Mouse (Mus musculus) cerebellum, postnatal 36 days (tissue): ENCODE data around the gene Nprl3.

Source experiments
- DNase-seq, 2 experiments: peaks; one replicate each; pipeline ENCODE4 v3.0.0; 2021 to 2022; ENCODE audit warnings: mixed read lengths in 2 of 2

Gene Nprl3

DNA sequence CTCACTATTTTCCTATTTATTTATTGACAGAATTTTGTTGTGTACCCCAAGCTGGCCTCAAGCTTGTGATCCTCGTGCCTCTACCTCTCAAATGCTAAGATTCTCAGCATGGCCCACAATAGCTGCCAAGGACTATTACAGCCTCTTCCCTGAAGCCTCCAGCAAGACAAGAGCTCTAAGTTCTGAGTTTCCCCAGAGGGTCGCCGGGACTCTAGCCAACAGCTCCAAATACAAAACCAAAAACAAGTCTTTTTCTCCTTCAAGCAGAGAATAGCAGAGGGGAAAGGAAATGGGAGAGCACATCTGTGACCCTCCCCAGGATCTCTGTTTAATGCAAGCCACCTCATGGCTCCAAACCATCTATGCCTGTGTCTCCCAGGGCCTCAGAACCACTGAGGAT lies 23.4 kb downstream of the Nprl3 start:
- DNase-seq = no peak

DNA sequence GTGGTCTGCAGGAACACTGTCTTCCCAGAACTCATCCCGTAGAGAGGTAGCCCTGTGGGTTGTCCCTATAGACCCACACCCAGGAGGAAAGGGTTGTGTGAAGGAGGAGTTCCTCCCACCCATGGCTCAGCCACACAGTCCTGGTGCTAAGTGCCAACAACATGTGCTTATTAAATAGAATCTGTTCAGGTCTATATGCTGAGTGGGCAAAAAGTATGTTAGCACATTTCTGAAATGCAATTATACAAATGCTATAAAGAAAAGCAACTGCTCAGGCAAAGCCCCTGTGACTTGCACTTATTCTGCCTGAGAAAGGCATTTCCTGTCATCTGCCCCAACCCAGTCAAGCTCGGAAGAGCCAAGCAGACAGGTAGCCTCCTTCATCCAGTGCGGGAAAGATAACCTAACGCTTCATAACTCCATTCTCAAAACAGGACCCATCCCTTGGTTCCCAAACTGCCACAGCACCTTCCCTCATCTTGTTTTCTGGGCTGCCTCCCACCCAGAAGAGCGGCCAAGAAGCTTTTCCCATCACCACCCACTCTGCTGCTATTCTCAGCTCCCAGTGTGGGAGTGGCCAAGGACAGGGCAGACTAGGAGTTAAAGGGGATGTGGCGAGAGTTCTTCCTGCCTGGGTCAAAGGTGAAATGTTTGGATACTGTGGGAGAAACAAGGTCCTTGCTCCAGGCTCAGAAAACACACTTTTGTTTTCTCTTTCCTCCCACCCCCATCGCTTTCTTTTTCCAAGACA lies 24.1 kb downstream of the Nprl3 start:
- DNase-seq = no peak

DNA sequence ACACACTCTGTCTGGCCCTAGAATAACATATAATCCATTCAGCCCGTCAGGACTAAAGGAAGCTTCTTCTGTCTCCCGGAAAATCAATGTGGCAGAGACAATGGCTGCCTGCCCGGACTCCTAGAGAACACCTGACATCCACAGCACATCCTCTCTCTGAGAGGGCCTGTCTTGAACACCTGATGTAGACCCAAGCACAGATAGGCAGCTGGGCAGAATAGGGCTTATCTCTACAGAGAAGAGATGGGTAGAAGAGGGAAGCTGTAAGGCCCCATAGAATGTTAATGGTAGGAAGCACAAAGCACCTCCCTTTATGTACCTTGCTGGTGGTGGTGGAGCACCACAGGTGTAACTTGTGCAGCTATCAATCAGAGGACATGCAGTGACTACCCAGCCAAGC lies 25.3 kb downstream of the Nprl3 start:
- DNase-seq = no peak

DNA sequence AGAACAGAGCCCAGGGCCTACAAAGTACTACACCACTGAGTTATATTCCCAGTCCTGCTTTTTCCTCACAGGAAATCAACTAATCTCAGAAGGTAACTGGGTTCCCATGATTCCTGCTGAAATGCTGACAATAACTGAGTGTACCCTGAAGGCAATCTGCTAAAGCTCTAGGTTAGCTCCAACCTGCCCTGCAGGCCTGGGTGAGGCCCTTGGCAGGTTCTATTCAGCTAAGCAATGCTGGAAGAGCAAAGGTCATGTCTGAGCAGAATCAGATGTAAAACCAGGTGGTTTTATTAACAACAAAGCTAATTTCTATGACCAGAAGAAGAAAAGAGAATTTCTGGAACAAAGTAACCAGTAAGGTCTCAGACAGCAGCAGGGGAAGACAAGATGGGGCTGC lies 26.1 kb downstream of the Nprl3 start:
- DNase-seq = no peak

DNA sequence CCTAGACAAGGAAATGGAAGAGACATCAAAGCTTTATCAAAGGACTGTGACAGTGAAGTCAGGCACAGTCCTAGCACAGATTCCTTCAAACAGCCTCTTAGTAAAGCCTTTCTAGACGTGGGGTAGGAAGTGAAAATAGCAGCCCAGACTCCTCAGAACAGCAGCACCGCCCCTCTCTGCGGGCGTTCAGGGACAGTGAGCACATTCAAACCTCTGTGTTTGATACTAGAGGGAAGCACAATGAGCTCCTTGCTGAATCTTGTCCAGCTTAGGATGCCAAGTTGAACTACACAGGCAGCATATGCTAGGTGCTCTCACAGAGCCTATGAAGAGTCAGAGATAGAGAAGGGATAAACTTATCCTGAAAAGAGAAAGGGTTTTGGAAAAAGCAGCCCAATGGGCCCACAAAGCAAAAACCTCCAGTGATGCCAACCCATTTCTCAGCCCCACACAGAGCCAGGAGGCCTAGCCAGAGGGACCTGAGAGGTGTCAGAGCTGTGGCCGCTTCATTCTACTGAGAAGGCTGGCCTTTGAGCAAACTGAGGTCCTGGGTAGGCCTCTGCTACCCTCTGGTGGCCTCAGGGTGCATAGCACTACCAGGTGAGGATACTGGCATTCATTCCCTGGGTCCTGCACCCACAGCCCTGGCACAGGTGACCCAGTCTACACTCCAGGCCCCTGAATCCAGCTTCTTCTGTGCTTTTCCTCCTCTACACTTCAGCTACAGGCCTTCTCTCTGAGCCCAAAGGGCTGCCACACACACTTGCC lies 29.2 kb downstream of the Nprl3 start:
- peak; percentile 83 to 89 for DNase-seq

DNA sequence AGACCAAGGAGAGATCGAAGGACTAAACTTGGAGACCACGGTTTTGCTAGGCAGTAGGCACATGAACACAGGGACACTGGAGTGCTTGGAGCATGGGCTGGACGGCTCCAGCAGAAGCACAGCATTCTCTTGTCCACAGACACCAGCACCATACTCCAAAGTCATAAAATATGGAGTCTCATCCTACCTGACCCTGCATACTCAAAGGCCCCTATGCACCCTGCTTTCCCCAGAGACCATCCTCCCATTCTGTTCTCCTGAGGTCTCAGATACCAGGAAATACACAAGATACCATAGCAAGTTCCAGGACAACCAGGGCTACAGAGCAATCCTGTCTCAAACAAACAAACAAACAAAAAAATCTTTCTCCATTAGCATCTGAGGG lies 30.1 kb downstream of the Nprl3 start:
- DNase-seq = no peak

DNA sequence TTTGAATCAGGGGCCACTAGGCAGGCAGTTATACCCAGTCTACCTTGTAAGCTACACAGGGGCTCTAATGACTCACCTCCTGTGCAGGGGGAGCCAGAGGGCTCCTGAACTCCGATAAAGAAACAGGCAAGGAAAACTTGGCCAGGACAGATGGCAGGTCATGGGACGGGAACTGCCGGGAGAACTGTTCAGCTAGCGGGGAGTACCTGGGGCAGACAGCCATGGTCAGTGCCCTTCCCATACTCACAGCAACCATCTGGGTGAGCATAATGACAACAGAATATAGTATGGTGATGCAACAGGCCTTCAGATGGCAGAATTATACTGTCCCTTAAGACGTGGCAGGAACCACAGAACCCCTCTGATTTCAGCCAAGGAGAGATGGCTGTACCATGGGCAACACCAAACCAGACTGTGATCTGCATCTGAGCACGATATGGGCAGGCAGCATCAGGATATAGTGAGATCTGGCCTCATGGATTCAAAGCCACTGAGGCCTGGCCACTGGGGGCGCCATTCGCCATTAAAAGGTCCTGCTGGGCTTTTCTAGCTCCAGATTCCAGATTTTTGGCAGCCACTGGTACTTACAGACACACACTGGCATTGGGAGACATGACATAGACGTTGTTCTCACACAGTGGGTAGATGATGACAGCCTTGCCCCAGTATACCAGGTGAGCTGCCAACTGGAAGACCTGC lies 30.6 kb downstream of the Nprl3 start:
- peak; percentile 75 to 77 for DNase-seq

DNA sequence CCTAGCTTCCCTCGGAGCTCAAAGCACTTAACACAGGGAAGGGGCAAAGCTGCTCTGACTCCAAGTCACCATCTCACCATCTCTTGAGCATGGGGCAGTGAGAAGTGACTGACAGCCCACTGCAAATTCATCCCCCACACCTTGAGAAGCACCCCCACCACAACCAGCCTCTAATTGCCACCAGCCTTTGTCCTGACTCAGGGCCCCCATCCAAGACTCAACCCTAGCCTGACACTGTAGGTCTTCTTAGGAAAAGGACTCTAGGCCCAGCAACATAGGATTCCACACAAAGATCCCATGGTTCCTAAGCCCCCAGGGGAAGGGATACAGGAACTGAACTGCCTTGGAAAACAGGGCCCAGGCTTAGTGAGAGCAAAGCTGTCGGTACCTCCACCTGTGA lies 31.4 kb downstream of the Nprl3 start:
- no peak for DNase-seq

DNA sequence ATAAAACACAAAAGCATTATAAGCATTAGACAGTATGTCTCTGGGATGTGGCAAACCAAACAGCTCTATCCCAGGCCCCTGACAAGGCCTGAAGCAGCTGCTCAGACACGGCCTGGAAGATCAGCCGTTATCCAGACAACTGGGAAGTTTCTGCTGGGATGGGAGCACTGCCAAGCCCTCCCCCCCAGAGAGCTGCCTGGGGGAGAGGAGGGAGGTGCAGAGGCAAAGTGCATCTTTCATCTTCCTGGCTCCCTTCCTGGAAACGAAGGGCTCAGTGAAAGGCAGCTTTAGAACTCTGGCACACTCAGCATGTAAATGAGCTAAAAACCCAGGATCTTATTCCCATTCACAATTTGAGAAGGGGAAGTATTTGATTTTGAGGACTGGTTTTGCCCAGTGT lies 31.9 kb downstream of the Nprl3 start:
- DNase-seq = peak; percentile 35 to 53

DNA sequence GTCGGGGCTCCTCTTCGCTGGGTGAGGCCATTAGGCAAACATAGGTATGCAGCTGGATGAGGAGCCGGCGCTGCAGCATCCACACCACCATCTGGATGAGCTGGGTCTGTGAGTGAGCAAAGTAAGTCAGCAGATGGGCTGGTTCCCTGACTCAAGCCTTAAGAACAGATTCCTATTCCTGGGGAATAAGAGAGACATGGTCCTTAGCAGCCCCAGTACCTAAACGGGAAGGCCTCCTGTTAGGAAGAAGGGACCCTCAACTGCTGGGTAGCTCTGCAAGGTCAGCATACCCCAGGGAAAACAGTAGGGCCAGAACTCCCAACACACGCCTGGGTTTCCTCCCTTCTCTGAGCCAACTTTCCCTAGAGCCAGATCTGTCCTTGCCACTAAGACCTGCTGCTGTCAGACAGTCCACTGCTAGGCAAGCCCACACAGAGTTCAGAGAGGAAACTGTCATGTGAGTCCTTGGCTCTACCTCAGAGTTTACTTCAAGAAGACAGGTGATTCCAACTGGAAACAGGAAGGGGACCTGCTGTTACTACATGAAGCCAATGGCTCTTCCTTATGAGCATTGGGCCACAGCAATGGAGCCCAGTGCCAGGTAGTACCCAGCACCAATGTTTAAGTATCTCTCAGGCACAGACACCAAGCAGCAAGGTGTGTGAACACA lies 32.6 kb downstream of the Nprl3 start:
- peak in 1 of 2 experiments; percentile 21 for DNase-seq

DNA sequence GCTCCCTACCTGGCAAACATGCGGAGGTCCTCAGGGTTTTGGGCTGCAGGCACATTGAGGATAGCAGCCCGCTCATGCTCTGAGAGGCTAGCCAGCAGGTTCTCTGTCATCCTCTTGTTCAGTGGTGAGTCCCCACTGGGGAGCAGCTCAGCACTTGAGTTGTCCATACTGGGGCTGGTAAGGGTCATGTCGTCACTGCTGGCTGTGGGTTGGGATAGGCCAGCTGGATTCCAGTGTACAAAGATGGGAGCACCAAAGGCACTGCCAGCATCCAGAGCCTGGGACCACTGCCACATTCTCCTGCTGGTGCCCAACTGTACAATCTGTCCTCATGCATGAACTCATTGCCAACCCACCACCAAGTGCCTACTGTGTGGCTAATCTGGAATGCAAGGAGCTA lies 33.6 kb downstream of the Nprl3 start:
- peak in 1 of 2 experiments; percentile 49 for DNase-seq

DNA sequence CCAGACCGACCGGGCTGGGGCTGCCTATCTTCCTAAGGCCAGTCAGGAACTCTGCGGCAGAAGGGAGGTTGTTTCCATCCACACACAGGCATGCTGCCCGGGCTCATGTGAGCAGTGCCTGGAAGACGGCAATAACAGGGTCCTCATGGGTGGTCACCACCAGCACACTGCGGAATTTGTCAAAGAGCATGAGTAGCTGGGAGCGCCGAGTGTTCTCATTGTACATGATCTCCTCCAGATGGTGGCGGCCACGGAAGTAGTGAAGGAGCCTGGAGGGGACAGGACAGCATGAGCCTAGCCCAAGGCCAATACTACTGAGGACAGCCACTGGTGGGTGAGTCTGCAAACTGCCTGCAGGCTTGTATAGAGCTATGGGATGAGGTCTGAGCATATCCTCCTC lies 34.7 kb downstream of the Nprl3 start:
- peak in 1 of 2 experiments; percentile 37 for DNase-seq

DNA sequence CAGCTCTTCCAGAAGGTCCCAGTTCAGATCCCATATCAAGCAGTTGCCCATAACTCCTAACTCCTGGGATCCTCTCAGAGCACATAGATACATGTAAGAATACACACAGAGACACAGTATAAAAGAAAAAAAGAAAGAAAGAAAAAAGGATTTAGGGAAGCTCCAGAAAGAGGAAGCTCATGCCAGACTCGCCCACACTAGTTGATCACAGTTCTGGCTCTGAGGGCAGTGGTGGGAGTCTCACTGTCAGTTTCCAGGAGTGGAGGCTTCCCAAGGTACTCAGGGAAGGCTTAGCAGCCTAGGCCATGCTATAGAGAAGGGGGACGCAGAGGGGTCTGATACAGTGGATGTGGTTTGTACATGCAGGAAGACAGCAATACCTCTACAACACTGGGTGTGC lies 36.4 kb downstream of the Nprl3 start:
- DNase-seq = no peak

DNA sequence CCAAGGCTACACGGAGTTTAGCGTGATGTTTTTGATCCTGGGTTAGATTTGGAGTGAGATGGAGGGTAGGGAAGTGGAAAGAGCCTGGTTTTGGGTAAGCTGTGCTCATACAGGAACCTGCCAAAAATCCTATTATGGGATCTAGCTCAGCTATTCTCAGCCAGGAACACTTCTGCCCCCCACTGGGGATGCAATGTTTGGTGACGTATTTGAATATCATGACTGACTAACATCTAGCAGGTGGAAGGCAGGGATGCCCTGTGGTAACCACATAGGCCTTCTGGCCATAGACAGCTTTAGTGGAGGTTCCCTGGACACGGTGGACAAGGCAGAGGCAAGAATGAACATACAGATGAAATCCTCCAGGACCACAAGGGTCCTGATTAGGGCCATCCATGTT lies 37.3 kb downstream of the Nprl3 start:
- DNase-seq = peak; percentile 55 to 65

DNA sequence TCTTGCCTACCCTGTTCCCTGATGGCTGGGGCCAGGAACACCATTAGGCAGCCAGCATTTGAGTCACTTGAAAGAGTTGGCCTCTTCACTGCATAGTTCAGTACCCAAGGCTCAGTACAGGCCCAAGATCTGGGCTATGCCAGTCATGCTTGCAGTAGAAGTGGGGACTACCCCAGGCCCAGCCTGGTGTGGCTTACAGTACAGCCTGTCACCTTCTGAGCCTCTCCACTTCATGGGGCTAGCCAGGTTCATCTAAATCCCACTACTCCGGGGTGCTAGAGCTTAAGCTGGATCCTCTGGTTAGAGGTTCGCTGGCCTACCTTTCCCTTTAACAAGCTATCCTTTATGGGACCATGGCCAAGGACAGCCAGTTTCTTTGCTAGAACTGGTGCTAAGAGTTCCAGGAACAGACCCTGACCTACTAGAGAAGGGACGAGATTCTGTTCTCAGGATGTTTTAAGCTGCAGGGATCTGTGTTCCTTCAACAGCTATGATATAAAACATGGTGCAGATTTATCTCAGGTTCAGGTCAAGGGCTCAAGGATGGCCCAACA lies 39.1 kb downstream of the Nprl3 start:
- no peak for DNase-seq

DNA sequence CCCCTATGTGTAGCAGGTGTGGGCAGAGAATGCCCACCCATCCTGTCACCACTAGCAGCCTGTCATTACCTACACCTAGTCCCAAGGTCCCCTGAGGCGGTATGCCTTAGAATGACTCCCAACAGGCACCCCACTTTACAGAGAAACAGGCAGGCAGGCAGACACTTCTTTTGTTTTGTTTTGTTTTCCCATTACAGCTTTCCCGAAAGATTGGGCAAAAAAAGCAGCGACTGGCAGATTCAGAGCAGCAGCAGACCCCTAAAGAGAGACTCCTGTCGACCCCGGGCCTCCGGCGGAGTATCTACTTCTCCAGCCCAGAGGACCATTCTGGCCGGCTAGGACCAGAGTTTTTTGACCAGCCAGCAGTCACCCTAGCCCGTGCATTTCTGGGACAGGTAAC lies 40.0 kb downstream of the Nprl3 start:
- no peak for DNase-seq

DNA sequence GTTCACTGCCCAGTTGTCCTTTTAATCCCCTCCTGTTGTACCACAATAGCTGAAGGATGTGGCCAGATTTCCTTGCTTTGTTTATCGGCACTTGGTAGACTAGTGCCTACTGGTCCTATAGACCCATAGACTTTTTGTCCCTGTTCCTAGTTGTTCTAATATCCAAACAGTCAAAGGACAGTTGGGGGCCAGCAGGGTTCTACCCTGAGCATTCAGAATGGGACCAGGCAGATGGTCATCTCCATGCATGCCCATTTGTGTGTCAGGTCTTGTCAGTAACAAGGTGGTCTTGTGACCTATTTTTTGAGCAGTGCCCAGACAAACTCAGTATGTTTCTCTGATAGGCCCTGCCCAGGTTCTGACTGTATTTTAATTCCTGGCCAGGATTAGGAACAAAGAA lies 40.5 kb downstream of the Nprl3 start:
- DNase-seq = peak in 1 of 2 experiments; percentile 52

DNA sequence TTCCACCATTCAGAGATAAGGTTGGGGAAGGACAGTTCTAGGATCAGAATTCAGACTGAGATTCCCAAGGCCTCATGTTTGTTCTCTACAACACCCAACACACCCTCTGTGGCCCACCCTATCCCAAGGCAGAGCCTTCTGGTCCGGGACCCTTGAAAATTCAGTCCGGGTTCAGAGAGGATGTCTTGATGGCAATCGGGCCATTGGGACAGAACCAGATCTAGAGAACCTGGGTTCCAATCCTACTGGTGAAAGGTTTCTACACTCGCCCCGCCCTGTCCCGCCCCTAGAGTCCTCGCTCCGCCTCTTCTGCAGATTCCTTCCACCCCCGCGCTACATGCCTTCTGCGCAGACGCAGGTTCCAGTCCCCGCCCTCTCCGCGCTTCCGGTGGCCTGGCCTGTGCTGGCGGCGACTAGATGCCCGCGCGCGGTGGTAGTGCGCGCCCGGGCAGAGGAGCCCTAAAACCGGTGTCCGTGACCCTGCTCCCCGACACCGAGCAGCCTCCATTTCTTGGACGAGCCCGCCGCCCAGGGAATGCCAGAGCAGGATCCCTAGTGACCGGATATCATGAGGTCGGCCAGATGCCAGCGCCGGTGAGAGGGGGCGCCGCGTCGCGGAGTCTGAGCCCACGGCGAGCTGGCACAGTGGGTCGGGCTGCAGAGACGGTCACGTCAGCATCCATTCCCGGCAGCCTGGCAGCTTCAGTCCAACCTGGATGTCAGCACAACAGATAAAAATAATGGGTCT lies 41.2 kb downstream of the Nprl3 start, which contains the start of gene Mpg:
Gene Mpg, plus strand, starts transcription at position 382 of the 748 bp plus-strand sequence.
- peak; percentile 86 to 90 for DNase-seq

DNA sequence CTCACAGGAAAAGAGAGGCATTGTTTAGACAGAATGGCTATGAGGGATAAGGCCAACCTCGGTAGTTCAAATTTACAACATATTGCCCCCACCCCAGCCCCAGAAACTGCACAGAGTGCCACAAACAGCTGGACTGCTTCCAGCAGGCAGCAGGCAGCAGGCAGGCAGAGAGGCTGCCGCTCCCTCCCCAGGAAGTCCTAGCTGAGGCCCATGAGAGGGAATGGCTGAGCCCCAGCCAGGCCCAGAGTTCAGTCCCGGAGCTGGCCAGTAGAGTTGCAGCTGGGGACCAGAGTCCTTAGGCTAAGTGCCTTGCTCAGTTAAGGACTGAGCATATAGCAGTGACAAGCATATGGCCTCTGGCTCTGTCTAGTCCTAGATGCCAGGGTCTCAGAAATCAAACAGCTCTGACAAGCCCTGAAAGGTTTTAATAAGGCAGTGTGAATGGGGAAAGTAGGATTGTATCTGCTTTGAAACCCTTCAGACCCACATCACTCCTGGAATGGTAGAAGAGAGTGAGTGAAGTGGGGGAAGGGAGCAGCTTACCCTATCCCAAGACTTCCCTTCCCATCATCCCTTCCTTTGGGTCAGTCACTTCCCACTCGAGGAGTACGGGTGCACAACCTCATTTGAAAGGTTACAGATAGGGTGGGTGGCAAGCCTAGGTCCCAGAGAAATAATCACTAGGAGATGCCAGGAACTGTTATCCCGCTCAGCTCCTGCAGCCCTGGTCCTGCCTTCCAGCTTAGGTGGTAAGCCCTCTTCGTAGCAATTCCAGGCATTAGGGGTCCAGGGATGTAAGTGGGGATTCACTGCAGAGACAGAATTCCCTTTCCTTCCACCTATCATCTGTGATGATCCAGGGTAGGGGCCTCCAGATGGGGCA lies 42.0 kb downstream of the Nprl3 start:
- no peak for DNase-seq

DNA sequence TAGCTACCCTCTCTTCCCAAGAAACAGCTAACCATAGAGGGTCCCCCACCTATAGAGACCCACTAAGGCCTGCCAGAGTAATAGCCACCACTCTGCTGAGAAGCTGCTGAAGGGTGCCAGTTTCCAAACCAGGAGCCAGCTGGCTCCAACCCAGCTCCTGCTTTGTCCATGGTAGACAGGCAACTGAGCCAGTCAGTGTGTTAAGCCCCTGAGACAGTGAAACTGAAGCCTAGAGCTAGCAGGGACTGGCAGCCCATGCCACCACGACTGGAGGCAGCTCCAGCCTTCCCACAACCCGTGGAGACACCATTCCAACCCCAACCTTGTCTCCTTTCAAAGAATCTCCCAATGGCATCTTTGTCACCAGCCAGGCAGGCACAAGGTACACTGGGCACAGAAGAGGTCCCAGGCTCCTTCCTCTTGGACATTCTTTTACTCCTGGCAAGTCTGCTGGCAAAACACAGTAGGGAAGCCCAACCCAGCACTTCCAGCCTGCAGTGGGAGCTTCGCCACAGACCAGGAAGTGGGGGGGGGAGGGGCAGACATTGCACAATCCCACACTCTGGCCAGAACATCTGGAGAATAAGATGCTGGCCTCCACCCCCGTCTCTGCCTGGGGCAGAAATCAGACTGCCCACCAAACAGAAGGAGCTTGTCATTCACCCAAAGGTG lies 42.9 kb downstream of the Nprl3 start:
- no peak for DNase-seq
